Mouse (Mus musculus): ENCODE measurements around the gene Aftph. TPM values are rescaled to one million over a fixed set of nuclear protein-coding genes. Genes with fewer than 3 reads are reported as not detected.

Gene Aftph
- polyA plus RNA-seq (2014; fragmentation: Nextera tagmentation; extraction: Ambion mirVana): 24.5 and 25.9 TPM in 2 replicates

- Histone ChIP-seq H3K27ac (ENCODE audit: low read length) (peak within 1 kb of the TSS; percentile 96), H3K4me2 (replicated peaks; ENCODE audit: low read depth, low read length) (peak within 1 kb of the TSS; percentile 63), H3K9ac (replicated peaks; ENCODE audit: low read depth, low read length) (peak within 1 kb of the TSS; percentile 84), H3K9me3 (ENCODE audit: control insufficient read depth, low read depth, low read length) (no peaks in the 10 kb centered on the region), H3K27me3 (ENCODE audit: control insufficient read depth, insufficient read depth, low read length) (no peaks in the 10 kb centered on the region), H3K4me1 (ENCODE audit: control insufficient read depth, insufficient read depth, low read length) (no peaks in the 10 kb centered on the region), H3K36me3 (ENCODE audit: control insufficient read depth, insufficient read depth, low read length) (no peaks in the 10 kb centered on the region), H3K4me3 (ENCODE audit: low read depth, low read length) (peak within 1 kb of the TSS; percentile 93)
- ATAC-seq (ENCODE audit: insufficient number of reproducible peaks, insufficient read depth, low FRiP score, low read depth): peak; percentile 99
- under 1% methylated on average over 81 of the region's 81 CpGs for WGBS
Measured at GRCm38 (mm10) chr11:20741201-20742100, at the start of gene Aftph. Gene Aftph, minus strand, starts transcription at chr11:20741589.

- peaks cover 10% of the 10 kb centered on the region; the same call in 1 of the 2 replicates for H3K9me3 ChIP-seq (ENCODE audit: control insufficient read depth, low read depth, low read length)
- 59% methylated on average over 1 of the region's 1 CpGs for WGBS
- no peak for ATAC-seq (ENCODE audit: insufficient number of reproducible peaks, insufficient read depth, low FRiP score, low read depth)
- H3K27ac ChIP-seq (ENCODE audit: low read length): no peak overlapping the region; the same call in 1 of the 2 replicates
- H3K4me2 ChIP-seq (replicated peaks; ENCODE audit: low read depth, low read length): no peak overlapping the region
- no peaks in the 10 kb centered on the region for H3K4me1 ChIP-seq (ENCODE audit: control insufficient read depth, insufficient read depth, low read length)
- H3K4me3 ChIP-seq (ENCODE audit: low read depth, low read length): no peak overlapping the region
- H3K27me3 ChIP-seq (ENCODE audit: control insufficient read depth, insufficient read depth, low read length): no peaks in the 10 kb centered on the region
- no peaks in the 10 kb centered on the region for H3K36me3 ChIP-seq (ENCODE audit: control insufficient read depth, insufficient read depth, low read length)
- no peak overlapping the region for H3K9ac ChIP-seq (replicated peaks; ENCODE audit: low read depth, low read length)
Measured at GRCm38 (mm10) chr11:20789015-20789414, 47.6 kb upstream of the Aftph start.

DNA sequence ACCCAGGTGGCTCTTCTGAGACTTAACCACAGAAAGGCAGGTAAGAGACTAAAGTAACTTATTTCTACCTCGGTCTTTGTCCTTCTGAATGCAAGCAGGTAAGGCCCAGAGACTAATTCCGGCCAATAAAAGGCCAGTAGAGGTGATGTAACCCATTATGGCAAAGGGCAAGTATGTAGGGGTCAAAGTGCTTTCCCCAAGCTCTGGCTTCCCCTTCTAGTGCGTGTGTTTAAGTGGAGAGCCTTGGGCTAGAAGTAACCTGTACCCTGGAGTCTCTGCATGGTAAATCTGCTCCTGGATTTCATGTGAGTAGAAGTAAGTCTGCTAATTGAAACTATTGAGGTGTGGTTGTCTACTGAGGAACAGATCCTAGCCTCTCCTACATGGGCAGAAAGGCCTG is 46.7 kb upstream of the Aftph start:
- Histone ChIP-seq H3K4me1 (ENCODE audit: control insufficient read depth, insufficient read depth, low read length) (no peaks in the 10 kb centered on the region), H3K9me3 (ENCODE audit: control insufficient read depth, low read depth, low read length) (peaks cover 10% of the 10 kb centered on the region; the same call in 1 of the 2 replicates), H3K4me3 (ENCODE audit: low read depth, low read length) (no peak overlapping the region), H3K4me2 (replicated peaks; ENCODE audit: low read depth, low read length) (no peak overlapping the region), H3K36me3 (ENCODE audit: control insufficient read depth, insufficient read depth, low read length) (no peaks in the 10 kb centered on the region), H3K27me3 (ENCODE audit: control insufficient read depth, insufficient read depth, low read length) (no peaks in the 10 kb centered on the region), H3K9ac (replicated peaks; ENCODE audit: low read depth, low read length) (no peak overlapping the region), H3K27ac (ENCODE audit: low read length) (no peak overlapping the region; the same call in 1 of the 2 replicates)
- no peak for ATAC-seq (ENCODE audit: insufficient number of reproducible peaks, insufficient read depth, low FRiP score, low read depth)
- 72% methylated on average over 3 of the region's 3 CpGs for WGBS

DNA sequence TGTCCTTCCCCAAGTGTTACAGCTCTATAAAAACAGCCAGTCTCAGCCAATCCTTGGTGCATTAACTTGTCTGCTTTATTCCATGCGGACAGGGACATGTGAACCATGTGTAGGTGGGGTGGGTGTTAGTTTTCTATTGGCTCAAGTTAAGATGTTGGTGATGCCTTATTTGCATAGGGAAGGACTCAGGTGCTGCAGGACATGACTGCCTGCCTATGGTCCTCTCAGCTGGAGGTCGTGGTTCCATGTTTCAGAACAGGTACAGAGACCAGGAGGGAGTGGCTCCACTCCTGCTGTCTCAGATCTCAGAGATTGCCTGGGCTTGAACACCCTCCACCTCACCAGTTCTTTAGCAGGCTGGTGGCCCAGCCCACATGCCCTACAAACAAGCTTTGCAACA is 44.8 kb upstream of the Aftph start:
- WGBS: 72% methylated on average over 2 of the region's 2 CpGs
- no peak overlapping the region for H3K9ac ChIP-seq (replicated peaks; ENCODE audit: low read depth, low read length)
- H3K4me1 ChIP-seq (ENCODE audit: control insufficient read depth, insufficient read depth, low read length): no peaks in the 10 kb centered on the region
- no peaks in the 10 kb centered on the region for H3K36me3 ChIP-seq (ENCODE audit: control insufficient read depth, insufficient read depth, low read length)
- H3K27me3 ChIP-seq (ENCODE audit: control insufficient read depth, insufficient read depth, low read length): no peaks in the 10 kb centered on the region
- H3K9me3 ChIP-seq (ENCODE audit: control insufficient read depth, low read depth, low read length): peaks cover 10% of the 10 kb centered on the region; the same call in 1 of the 2 replicates
- no peak overlapping the region for H3K27ac ChIP-seq (ENCODE audit: low read length)
- ATAC-seq (ENCODE audit: insufficient number of reproducible peaks, insufficient read depth, low FRiP score, low read depth): no peak
- no peak overlapping the region for H3K4me3 ChIP-seq (ENCODE audit: low read depth, low read length)
- no peak overlapping the region for H3K4me2 ChIP-seq (replicated peaks; ENCODE audit: low read depth, low read length)

- Histone ChIP-seq H3K4me3 (ENCODE audit: low read depth, low read length) (no peak overlapping the region), H3K4me2 (replicated peaks; ENCODE audit: low read depth, low read length) (no peak overlapping the region), H3K4me1 (ENCODE audit: control insufficient read depth, insufficient read depth, low read length) (no peaks in the 10 kb centered on the region), H3K36me3 (ENCODE audit: control insufficient read depth, insufficient read depth, low read length) (no peaks in the 10 kb centered on the region), H3K9me3 (ENCODE audit: control insufficient read depth, low read depth, low read length) (peaks cover 10% of the 10 kb centered on the region; the same call in 1 of the 2 replicates), H3K9ac (replicated peaks; ENCODE audit: low read depth, low read length) (no peak overlapping the region), H3K27ac (ENCODE audit: low read length) (no peak overlapping the region), H3K27me3 (ENCODE audit: control insufficient read depth, insufficient read depth, low read length) (no peaks in the 10 kb centered on the region)
- ATAC-seq (ENCODE audit: insufficient number of reproducible peaks, insufficient read depth, low FRiP score, low read depth): no peak
- 73% methylated on average over 1 of the region's 1 CpGs for WGBS
Measured at GRCm38 (mm10) chr11:20785186-20785585, 43.8 kb upstream of the Aftph start.

- no peak overlapping the region for H3K4me3 ChIP-seq (ENCODE audit: low read depth, low read length)
- ATAC-seq (ENCODE audit: insufficient number of reproducible peaks, insufficient read depth, low FRiP score, low read depth): no peak
- 79% methylated on average over 6 of the region's 6 CpGs for WGBS
Measured at GRCm38 (mm10) chr11:20784776-20785175, 43.4 kb upstream of the Aftph start.

GRCm38 (mm10) chr11:20783467-20783866 is 42.1 kb upstream of the Aftph start:
- Histone ChIP-seq H3K27me3 (ENCODE audit: control insufficient read depth, insufficient read depth, low read length) (no peaks in the 10 kb centered on the region), H3K36me3 (ENCODE audit: control insufficient read depth, insufficient read depth, low read length) (no peaks in the 10 kb centered on the region), H3K27ac (ENCODE audit: low read length) (no peak overlapping the region), H3K4me2 (replicated peaks; ENCODE audit: low read depth, low read length) (no peak overlapping the region), H3K4me1 (ENCODE audit: control insufficient read depth, insufficient read depth, low read length) (no peaks in the 10 kb centered on the region), H3K9me3 (ENCODE audit: control insufficient read depth, low read depth, low read length) (peaks cover 10% of the 10 kb centered on the region; the same call in 1 of the 2 replicates), H3K9ac (replicated peaks; ENCODE audit: low read depth, low read length) (no peak overlapping the region), H3K4me3 (ENCODE audit: low read depth, low read length) (no peak overlapping the region)
- 88% methylated on average over 1 of the region's 1 CpGs for WGBS
- no peak for ATAC-seq (ENCODE audit: insufficient number of reproducible peaks, insufficient read depth, low FRiP score, low read depth)

More at GRCm38 (mm10) chr11:20784776-20785175, 43.4 kb upstream of the Aftph start:
- H3K27ac ChIP-seq (ENCODE audit: low read length): no peak overlapping the region
- no peak overlapping the region for H3K4me2 ChIP-seq (replicated peaks; ENCODE audit: low read depth, low read length)
- no peaks in the 10 kb centered on the region for H3K36me3 ChIP-seq (ENCODE audit: control insufficient read depth, insufficient read depth, low read length)
- no peaks in the 10 kb centered on the region for H3K27me3 ChIP-seq (ENCODE audit: control insufficient read depth, insufficient read depth, low read length)
- H3K9me3 ChIP-seq (ENCODE audit: control insufficient read depth, low read depth, low read length): peaks cover 10% of the 10 kb centered on the region; the same call in 1 of the 2 replicates
- no peaks in the 10 kb centered on the region for H3K4me1 ChIP-seq (ENCODE audit: control insufficient read depth, insufficient read depth, low read length)
- no peak overlapping the region for H3K9ac ChIP-seq (replicated peaks; ENCODE audit: low read depth, low read length)

DNA sequence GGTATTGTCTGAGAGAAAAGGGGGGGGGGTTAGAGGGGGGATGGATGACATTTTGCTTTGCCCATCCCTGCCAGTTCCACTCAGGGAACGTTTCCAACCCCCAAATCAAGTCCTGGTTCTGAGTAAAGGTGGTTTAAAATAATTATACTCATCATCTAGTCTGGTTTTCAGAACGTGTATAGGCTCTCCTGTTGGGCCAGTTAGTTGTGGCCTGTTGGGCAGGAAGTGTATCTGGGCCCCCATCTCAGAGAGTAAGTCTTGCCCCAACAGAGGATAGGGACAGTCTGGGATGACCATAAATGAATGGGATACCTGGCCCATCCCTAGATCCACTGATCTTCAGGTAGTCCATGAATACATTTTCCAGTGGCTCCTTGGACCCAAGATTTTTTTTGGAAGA is 41.2 kb upstream of the Aftph start:
- no peak for ATAC-seq (ENCODE audit: insufficient number of reproducible peaks, insufficient read depth, low FRiP score, low read depth)
- no peak overlapping the region for H3K4me2 ChIP-seq (replicated peaks; ENCODE audit: low read depth, low read length)
- H3K27me3 ChIP-seq (ENCODE audit: control insufficient read depth, insufficient read depth, low read length): no peaks in the 10 kb centered on the region
- H3K9ac ChIP-seq (replicated peaks; ENCODE audit: low read depth, low read length): no peak overlapping the region
- no peaks in the 10 kb centered on the region for H3K36me3 ChIP-seq (ENCODE audit: control insufficient read depth, insufficient read depth, low read length)
- no peak overlapping the region for H3K4me3 ChIP-seq (ENCODE audit: low read depth, low read length)
- H3K4me1 ChIP-seq (ENCODE audit: control insufficient read depth, insufficient read depth, low read length): no peaks in the 10 kb centered on the region
- WGBS: 63% methylated on average over 2 of the region's 2 CpGs
- H3K9me3 ChIP-seq (ENCODE audit: control insufficient read depth, low read depth, low read length): peaks cover 10% of the 10 kb centered on the region; the same call in 1 of the 2 replicates
- no peak overlapping the region for H3K27ac ChIP-seq (ENCODE audit: low read length)

All from stomach, embryonic 14.5 days (tissue).